Comparison of ENCODE assay signal across 32 mouse cellular contexts in the genomic region with DNA sequence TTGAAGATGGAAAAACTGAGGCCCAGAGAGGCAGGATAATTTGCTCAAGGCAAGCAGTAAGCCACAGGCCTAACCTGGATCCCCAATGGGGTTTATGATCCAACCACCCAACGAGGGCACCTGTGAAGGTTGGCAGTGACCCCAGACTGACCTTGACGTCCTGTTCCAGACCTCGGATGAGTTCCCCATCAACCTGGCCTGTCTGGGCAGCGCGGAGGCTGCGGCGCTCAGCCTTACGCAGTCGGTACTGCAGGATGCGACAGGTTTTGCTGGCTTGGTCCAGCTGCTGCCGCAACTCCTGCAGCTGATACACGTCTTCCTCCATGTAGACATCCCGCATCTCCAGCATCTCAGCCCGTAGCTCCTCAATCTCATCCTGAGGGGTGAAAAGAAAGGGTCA. TPM values are rescaled to one million over a fixed set of nuclear protein-coding genes. Genes with fewer than 3 reads are reported as not detected.
DNase-seq lines count a peak whose midpoint lies in the region; ATAC-seq and TF ChIP-seq lines count a peak whose summit lies in the region.
"Had no signal": no experiment of that assay in that cellular context is flagged by ENCODE, and none has a peak within 500 bp of the region (broad histone marks: within the 10 kb centered on the region; RNA-seq: fewer than 3 reads in every experiment).

No protein-coding gene starts in this region.

- no peak overlapping the region for H3K4me3 ChIP-seq in heart, embryonic 13.5 days
- peak overlapping the region; percentile 32; the same call in 1 of the 2 replicates for H3K4me3 ChIP-seq in E14TG2a.4 (replicated peaks; ENCODE audit: low read length)
- H3K4me3 ChIP-seq in midbrain, embryonic 11.5 days (ENCODE audit: low read depth, low read length) = no peak overlapping the region
- H3K4me3 ChIP-seq: embryonic facial prominence, embryonic 15.5 days; heart, adult 2 months; heart, embryonic 15.5 days; hindbrain, embryonic 15.5 days; intestine, embryonic 15.5 days; midbrain, embryonic 15.5 days; neural tube, embryonic 13.5 days had no signal

- no peak overlapping the region for H3K4me2 ChIP-seq in heart, embryonic 13.5 days
- no peak overlapping the region for H3K4me2 ChIP-seq in midbrain, embryonic 11.5 days
- H3K4me2 ChIP-seq: embryonic facial prominence, embryonic 15.5 days; heart, embryonic 15.5 days; hindbrain, embryonic 15.5 days; intestine, embryonic 15.5 days; midbrain, embryonic 15.5 days had no signal

- peak; percentile 62 to 67 for DNase-seq in cerebellum, adult 18-20 months
- no peak for DNase-seq in cerebellum, postnatal 36 days
- DNase-seq in heart, adult 8-10 months (ENCODE audit: low spot score) = no peak
- peak; percentile 76 for DNase-seq in cerebellum, adult 9-10 months
- DNase-seq in c-Kit-positive CD71-positive TER-119-positive erythroid progenitor cells, embryonic 14.5 days (ENCODE audit: low spot score) = no peak
- no peak for DNase-seq in midbrain, embryonic 11.5 days (ENCODE audit: low spot score, missing footprints)
- DNase-seq: adrenal gland, adult 8-10 months; gastrocnemius, postnatal 25 days; heart, postnatal 4 days; kidney, adult 8-10 months; kidney, postnatal 36 days; left cerebral cortex, postnatal 4 days; lung, postnatal 4 days; thymus, postnatal 25 days had no signal

- H3K36me3 ChIP-seq in heart, embryonic 13.5 days = peaks cover 43% of the 10 kb centered on the region
- H3K36me3 ChIP-seq in E14TG2a.4 (ENCODE audit: insufficient read depth, low read length) = no peaks in the 10 kb centered on the region
- 0 out of 2 replicates have a peak, but pooled peaks cover 4% of the 10 kb centered on the region for H3K36me3 ChIP-seq in midbrain, embryonic 11.5 days (ENCODE audit: control insufficient read depth, insufficient read depth, low read length)
- H3K36me3 ChIP-seq: intestine, embryonic 15.5 days had no signal

- H3K27ac ChIP-seq in heart, embryonic 13.5 days (replicated peaks) = no peak overlapping the region
- H3K27ac ChIP-seq in midbrain, embryonic 11.5 days (ENCODE audit: low read depth, low read length) = no peak overlapping the region
- H3K27ac ChIP-seq: heart, adult 2 months had no signal

- no peak for ATAC-seq in heart, embryonic 13.5 days (ENCODE audit: extremely low read depth, insufficient number of reproducible peaks, low FRiP score, low TSS enrichment)
- ATAC-seq in midbrain, embryonic 11.5 days (ENCODE audit: low FRiP score) = no peak
- ATAC-seq: activated CD4-positive, CD25-positive, alpha-beta regulatory T cell, adult 4 months; CD4-positive, CD25-positive, alpha-beta regulatory T cell, adult 4 months; midbrain, embryonic 15.5 days had no signal

- H3K4me1 ChIP-seq in heart, embryonic 13.5 days = peaks cover 58% of the 10 kb centered on the region
- peaks cover 64% of the 10 kb centered on the region for H3K4me1 ChIP-seq in E14TG2a.4 (replicated peaks; ENCODE audit: low read depth, low read length)
- peaks cover 15% of the 10 kb centered on the region for H3K4me1 ChIP-seq in midbrain, embryonic 11.5 days (ENCODE audit: control insufficient read depth, insufficient read depth, low read length)

- no peaks in the 10 kb centered on the region for H3K27me3 ChIP-seq in heart, embryonic 13.5 days (replicated peaks)
- H3K27me3 ChIP-seq in E14TG2a.4 (ENCODE audit: insufficient read depth, low read length) = no peaks in the 10 kb centered on the region
- H3K27me3 ChIP-seq in midbrain, embryonic 11.5 days (ENCODE audit: control insufficient read depth, insufficient read depth, low read length) = no peaks in the 10 kb centered on the region
- H3K27me3 ChIP-seq: embryonic facial prominence, embryonic 15.5 days; heart, embryonic 15.5 days; hindbrain, embryonic 15.5 days; intestine, embryonic 15.5 days; midbrain, embryonic 15.5 days; neural tube, embryonic 13.5 days had no signal

- WGBS in heart, embryonic 13.5 days = 88% methylated on average over 14 of the region's 14 CpGs
- WGBS in midbrain, embryonic 11.5 days = 94% methylated on average over 14 of the region's 14 CpGs

- 0 out of 2 replicates have a peak overlapping the region, but pooled peaks have one; percentile 1 for H3K9ac ChIP-seq in heart, embryonic 13.5 days
- no peak overlapping the region for H3K9ac ChIP-seq in midbrain, embryonic 11.5 days (ENCODE audit: low read length)
- H3K9ac ChIP-seq: embryonic facial prominence, embryonic 15.5 days; heart, embryonic 15.5 days; hindbrain, embryonic 15.5 days; intestine, embryonic 15.5 days; midbrain, embryonic 15.5 days had no signal

- no peak for TF ChIP-seq CTCF in E14TG2a.4 (conservative IDR thresholded peaks at IDR 0.05; ENCODE audit: low read length)

- H3K9me3 ChIP-seq in heart, embryonic 13.5 days = no peaks in the 10 kb centered on the region
- H3K9me3 ChIP-seq in E14TG2a.4 (ENCODE audit: low read length) = no peaks in the 10 kb centered on the region
- H3K9me3 ChIP-seq in midbrain, embryonic 11.5 days (ENCODE audit: control insufficient read depth, low read length) = no peaks in the 10 kb centered on the region
- H3K9me3 ChIP-seq: embryonic facial prominence, embryonic 15.5 days; heart, embryonic 15.5 days; hindbrain, embryonic 15.5 days; intestine, embryonic 15.5 days; midbrain, embryonic 15.5 days; neural tube, embryonic 13.5 days had no signal

RNA-seq across cellular contexts. Expression of gene Soga1, which starts 19.0 kb away (rescaled TPM):
- 2.6 TPM in 2 replicates for polyA plus RNA-seq in heart, embryonic 13.5 days (2015; fragmentation: Nextera tagmentation; extraction: Ambion mirVana)
- total RNA-seq in heart, adult 8-10 months (2022) = 10 to 100 TPM in 1 of 4 experiments, 1 to 10 TPM in 3; 8.7 to 11.1 (median 8.9) TPM
- 5.2 and 6.0 TPM in 2 replicates for polyA plus RNA-seq in midbrain, embryonic 11.5 days (2014; fragmentation: Nextera tagmentation; extraction: Ambion mirVana)

RNA-seq across cellular contexts. Expression of gene Tldc2, which starts 26.8 kb away (rescaled TPM):
- polyA plus RNA-seq in heart, embryonic 13.5 days (2015; fragmentation: Nextera tagmentation; extraction: Ambion mirVana) = not detected in 2 replicates
- total RNA-seq in heart, adult 8-10 months (2022) = not detected
- not detected in 2 replicates for polyA plus RNA-seq in midbrain, embryonic 11.5 days (2014; fragmentation: Nextera tagmentation; extraction: Ambion mirVana)
- total RNA-seq: adrenal gland, adult 8-10 months; gastrocnemius, postnatal 25 days; heart, adult 2 months; heart, postnatal 4 days; left cerebral cortex, adult 18-20 months; left cerebral cortex, postnatal 4 days; liver, adult 2 months; megakaryocyte-erythroid progenitor cell, adult 5-6 weeks; MEL had no signal
- polyA plus RNA-seq: activated CD4-positive, CD25-positive, alpha-beta regulatory T cell, adult 4 months; CD4-positive, CD25-positive, alpha-beta regulatory T cell, adult 4 months; embryonic facial prominence, embryonic 15.5 days; heart, adult 2 months; heart, embryonic 15.5 days; hindbrain, embryonic 15.5 days; intestine, embryonic 15.5 days; liver, adult 2 months; liver, embryonic 16.5 days; lung, embryonic 16.5 days; midbrain, embryonic 15.5 days; neural tube, embryonic 13.5 days; spleen, adult 2 months had no signal

RNA-seq across cellular contexts. Expression of gene Dsn1, which starts 53.1 kb away (rescaled TPM):
- polyA plus RNA-seq in heart, embryonic 13.5 days (2015; fragmentation: Nextera tagmentation; extraction: Ambion mirVana) = 30.2 and 33.6 TPM in 2 replicates
- total RNA-seq in heart, adult 8-10 months (2022) = 1 to 10 TPM; 1.1 to 2.2 (median 1.6) TPM
- 51.4 and 56.9 TPM in 2 replicates for polyA plus RNA-seq in midbrain, embryonic 11.5 days (2014; fragmentation: Nextera tagmentation; extraction: Ambion mirVana)

Comparison
In these comparisons a context has a peak if more than half of its experiments do, and no peak if none do; other contexts are left out.
1. DNase-seq: peak in cerebellum, adult 18-20 months (2 of 2) and cerebellum, adult 9-10 months (single experiment); none in cerebellum, postnatal 36 days (0 of 2), heart, adult 8-10 months (single experiment), c-Kit-positive CD71-positive TER-119-positive erythroid progenitor cells, embryonic 14.5 days (single experiment) and midbrain, embryonic 11.5 days (single experiment).